Mouse (Mus musculus) CD8-positive naive resting alpha-beta T cell, adult 2 months (primary cell): ENCODE results near the gene Nucb1.
"Not testable (repeated sequence)": the region's sequence is repeated elsewhere in the genome, so short reads cannot be mapped to it uniquely, and the experiment has no call there.

Experiments used
- DNase-seq, 2 experiments: peaks; one replicate each; pipeline ENCODE4 v3.0.0; 2022; ENCODE audit warnings: low read depth in 2 of 2, low spot score in 2 of 2

Nucb1 gene

GRCm38 (mm10) chr7:45509912-45510787 is at the start of gene Nucb1:
TSS of gene Nucb1 (minus strand) at chr7:45510406.
- peak; percentile 82 to 91 for DNase-seq

DNA sequence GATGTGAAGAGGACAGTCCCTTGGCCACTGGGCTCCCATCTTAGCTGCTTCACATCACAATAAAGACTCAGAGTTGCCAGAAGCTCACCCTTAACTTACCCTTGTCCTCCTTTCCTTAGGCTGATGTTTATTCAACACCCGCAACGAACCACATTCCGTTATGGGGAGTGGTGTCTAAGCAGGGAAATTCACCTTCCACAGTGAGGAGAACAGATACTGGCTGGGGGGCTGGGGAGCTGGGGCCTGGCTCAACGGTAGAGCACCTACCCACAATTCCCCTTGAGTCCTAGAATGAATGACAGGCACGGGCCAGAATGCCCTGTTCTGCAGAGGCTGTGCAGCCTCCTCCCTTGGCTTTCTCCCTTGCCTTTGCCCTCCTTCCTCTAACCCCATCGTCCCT is 48.7 kb upstream of the Nucb1 start:
- no peak for DNase-seq

GRCm38 (mm10) chr7:45555787-45556186 is 45.6 kb upstream of the Nucb1 start:
- peak; percentile 63 to 76 for DNase-seq

DNA sequence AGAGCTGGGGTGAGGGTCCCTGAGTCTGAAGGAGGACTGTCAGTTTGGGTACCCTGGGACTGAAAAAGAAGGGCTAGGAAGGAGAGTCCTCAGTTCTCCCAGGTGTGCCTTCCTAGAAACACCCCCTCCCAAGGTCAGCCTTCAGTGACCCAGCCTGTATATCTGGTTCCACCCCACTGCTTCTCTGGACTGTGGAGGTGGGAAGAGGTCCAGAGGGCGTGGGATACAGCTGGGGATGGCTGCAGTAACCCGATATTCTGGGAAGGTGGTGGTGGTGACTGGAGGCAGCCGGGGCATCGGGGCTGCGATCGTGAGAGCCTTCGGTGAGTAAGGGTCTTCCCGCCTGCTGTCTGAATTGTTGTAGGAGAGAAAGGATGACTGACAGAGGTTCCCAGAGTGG is 44.5 kb upstream of the Nucb1 start, which contains the start of gene Hsd17b14:
Hsd17b14 (plus strand) TSS at position 150 of the 400 bp plus-strand sequence.
- DNase-seq = no peak

GRCm38 (mm10) chr7:45553990-45554389 is 43.8 kb upstream of the Nucb1 start:
- no peak for DNase-seq

GRCm38 (mm10) chr7:45553519-45553918 is 43.3 kb upstream of the Nucb1 start:
- no peak for DNase-seq

- no peak for DNase-seq
Observed at GRCm38 (mm10) chr7:45551512-45551883, 41.3 kb upstream of the Nucb1 start.

GRCm38 (mm10) chr7:45550821-45551511 is 40.8 kb upstream of the Nucb1 start:
- DNase-seq = no peak

GRCm38 (mm10) chr7:45549641-45550436 is 39.6 kb upstream of the Nucb1 start:
- DNase-seq = no peak

DNA sequence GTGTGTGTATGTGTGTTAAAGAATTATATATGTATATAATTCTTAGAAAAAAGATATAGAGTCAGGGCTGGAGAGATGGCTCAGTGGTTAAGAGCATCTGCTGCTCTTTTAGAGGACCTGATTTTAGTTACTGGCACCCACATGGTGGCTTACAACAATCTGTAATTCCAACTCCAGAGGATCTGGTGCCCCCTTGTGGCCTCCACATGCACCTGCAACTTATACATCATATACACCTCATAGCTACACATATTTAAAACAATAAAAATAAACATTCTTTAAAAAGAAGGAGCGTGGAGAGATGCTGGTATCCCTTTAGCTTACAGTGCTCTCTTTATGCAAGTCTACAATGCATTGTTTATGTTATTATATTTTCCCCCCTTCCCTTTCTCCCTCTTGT is 34.3 kb upstream of the Nucb1 start:
- DNase-seq = no peak

- no peak for DNase-seq
Observed at GRCm38 (mm10) chr7:45540213-45540612, 30.0 kb upstream of the Nucb1 start.

DNA sequence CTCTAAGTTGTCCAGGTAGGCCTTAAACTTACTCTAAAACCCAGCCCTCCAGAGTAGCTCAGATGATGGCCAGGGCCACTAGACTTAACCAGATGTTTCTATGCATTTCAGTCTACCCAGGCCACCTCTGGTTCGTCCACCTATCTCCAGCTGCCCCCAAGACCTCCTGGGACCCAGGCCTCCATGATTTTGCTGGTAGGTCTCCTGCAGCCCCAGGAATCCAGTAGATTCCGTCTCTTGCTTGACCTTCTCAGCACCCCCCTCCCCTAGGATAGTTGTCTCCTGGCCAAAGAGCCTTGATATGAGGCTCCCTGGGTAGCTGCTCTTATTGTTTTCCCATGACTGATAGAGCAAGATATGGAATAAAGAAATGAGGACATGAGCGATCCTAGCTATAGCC is 28.9 kb upstream of the Nucb1 start:
- DNase-seq = no peak

DNA sequence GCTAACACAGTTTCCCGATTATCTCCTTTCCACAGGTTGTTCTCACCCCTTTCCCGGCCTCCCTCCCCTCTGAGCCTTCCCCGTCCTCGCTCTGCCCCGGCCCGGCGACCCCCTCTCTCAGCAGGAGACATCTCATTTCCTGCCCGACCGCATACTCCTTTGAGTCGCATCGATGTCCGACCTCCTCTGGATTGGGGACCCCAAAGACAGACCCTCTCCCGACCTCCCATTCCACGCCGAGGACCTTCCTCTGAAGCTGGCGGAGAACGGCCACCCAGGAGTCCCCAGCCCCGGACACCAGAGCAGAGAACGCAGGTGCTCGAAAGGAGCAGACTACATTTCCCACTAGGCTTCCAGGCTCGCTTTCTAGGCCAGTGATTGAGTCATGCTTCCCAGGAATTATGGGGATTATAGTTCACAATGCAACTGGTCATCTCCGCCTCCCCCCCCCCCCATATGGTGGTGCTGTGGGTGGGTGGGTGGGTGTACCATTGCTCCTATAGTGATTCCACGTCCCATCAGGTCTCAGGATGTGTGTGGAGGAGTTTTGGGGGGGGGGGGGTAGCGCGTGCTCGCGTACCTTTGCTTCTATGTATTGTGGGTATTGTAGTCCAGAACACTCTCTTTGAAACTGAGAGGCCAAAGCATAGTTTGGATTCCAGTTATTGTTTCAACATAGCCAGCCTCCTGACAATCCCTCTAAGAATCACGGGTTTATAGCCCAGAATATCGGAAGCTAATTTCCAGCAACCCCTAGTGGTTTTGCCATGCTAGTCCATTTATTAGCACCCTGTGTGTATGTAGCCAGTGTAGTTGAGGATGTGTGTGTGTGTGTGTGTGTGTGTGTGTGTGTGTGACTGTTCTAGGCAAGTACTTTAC is 28.2 kb upstream of the Nucb1 start:
- no peak for DNase-seq

- no peak for DNase-seq
Observed at GRCm38 (mm10) chr7:45537602-45538001, 27.4 kb upstream of the Nucb1 start.

DNA sequence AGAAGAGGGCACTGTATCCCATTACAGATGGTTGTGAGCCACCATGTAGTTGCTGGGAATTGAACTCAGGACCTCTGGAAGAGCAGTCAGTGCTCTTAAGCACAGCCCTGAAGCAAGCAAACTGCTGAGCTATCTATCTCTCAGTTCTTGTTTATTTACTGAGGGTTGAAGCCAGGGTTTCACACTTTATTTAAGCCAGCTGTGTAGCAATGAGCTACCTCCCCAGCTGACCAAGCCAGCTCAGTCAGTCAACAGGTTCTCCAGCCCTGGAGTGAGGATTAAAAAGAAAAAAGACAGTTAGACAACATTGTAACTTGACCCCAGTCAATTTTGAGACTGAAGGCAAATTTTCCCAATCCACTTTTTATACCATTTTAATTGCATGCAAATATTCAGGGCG is 25.5 kb upstream of the Nucb1 start:
- no peak for DNase-seq

GRCm38 (mm10) chr7:45530643-45531042 is 20.4 kb upstream of the Nucb1 start:
- DNase-seq = no peak

DNA sequence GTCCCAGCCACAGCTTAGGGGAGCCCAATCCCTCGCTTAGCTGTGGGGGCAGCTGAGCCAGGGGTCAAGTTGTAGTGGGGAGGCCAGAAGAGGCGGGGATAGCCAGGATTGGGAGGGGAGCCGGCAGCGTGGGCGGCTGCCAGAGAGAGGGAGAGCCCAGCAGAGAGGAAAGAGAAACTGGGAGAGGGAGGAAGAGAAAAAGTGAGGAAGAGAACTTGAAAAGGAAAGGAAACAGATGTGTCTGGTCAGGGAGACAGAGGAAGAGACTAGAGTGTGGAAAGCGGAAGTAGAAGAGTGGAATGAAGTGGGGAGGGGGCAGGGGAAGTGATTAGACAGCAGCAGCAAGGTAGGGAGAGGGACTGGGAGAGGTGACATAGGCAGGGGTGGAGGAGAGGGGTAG is 19.3 kb upstream of the Nucb1 start:
- no peak for DNase-seq

DNA sequence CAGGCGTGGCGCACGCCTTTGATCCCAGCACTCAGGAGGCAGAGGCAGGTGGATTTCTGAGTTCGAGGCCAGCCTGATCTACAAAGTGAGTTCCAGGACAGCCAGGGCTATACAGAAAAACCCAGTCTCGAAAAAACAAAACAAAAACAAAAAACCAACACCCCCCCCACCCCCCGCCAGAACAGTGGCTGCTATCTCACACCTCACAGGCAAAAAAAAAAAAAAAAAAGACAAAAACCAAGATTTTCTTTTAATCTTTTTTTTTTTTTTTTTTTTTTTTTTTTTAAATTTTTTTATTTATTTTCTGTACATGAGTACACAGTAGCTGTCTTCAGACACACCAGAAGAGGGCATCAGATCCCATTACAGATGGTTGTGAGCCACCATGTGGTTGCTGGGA is 17.0 kb upstream of the Nucb1 start:
- not testable (repeated sequence) for DNase-seq

GRCm38 (mm10) chr7:45526474-45527120 is 16.4 kb upstream of the Nucb1 start:
- DNase-seq = peak in 1 of 2 experiments; percentile 31
